Mouse (Mus musculus) liver, embryonic 16.5 days (tissue): ENCODE measurements around the gene Cwc25. TPM values are rescaled to one million over a fixed set of nuclear protein-coding genes. Genes with fewer than 3 reads are reported as not detected.

ENCODE experiments used
- ATAC-seq: fragments of 200-750 bp; cut with Nextera tagmentation; 2 replicates; pipeline ENCODE4 v1.8.0; 2017; ENCODE audit warnings: low read depth, mild to moderate bottlenecking, moderate number of reproducible peaks, moderate library complexity
- H3K27ac ChIP-seq: fragments of 300-500 bp; sonication (generic); 2 replicates; pipeline ENCODE4 v1.5.1; 2014; ENCODE audit warnings: mild to moderate bottlenecking, low read length
- H3K27me3 ChIP-seq: fragments of 300-500 bp; sonication (generic); 2 replicates; pipeline ENCODE4 v1.6.1; 2014; ENCODE audit warnings: low read depth, low read length, mixed read lengths; ENCODE audit not compliant: control insufficient read depth, insufficient read depth
- H3K36me3 ChIP-seq: fragments of 300-500 bp; sonication (generic); 2 replicates; pipeline ENCODE4 v1.6.1; 2014; ENCODE audit warnings: mild to moderate bottlenecking; ENCODE audit not compliant: control insufficient read depth, insufficient read depth
- H3K4me1 ChIP-seq: fragments of 300-500 bp; sonication (generic); 2 replicates; pipeline ENCODE4 v1.6.1; 2014; ENCODE audit warnings: low read depth, low read length, mixed read lengths; ENCODE audit not compliant: control insufficient read depth
- H3K4me2 ChIP-seq: fragments of 300-500 bp; sonication (generic); 2 replicates; pipeline ENCODE4 v1.6.1; 2014; ENCODE audit warnings: low read depth, low read length, mixed read lengths
- H3K4me3 ChIP-seq: fragments of 300-500 bp; sonication (generic); 2 replicates; pipeline ENCODE4 v1.5.1; 2014; ENCODE audit warnings: low read depth, mild to moderate bottlenecking, low read length
- H3K9ac ChIP-seq: fragments of 300-500 bp; sonication (generic); 2 replicates; pipeline ENCODE4 v1.6.1; 2014; ENCODE audit warnings: low read depth, low read length
- H3K9me3 ChIP-seq: fragments of 300-500 bp; sonication (generic); replicated peaks from 2 replicates; pipeline ENCODE4 v1.6.1; 2016; ENCODE audit warnings: low read length; ENCODE audit not compliant: control insufficient read depth
- WGBS: fragments of 180-500 bp; shearing (Covaris S2); extraction: QIAGEN DNeasy Blood & Tissue Kit; methylation state at CpG from one replicate; pipeline ENCODE4 v1.1.7; 2014; ENCODE audit not compliant: insufficient replicate concordance; 5-methylcytosine and 5-hydroxymethylcytosine counted together
- polyA plus RNA-seq: library from polyadenylated mRNA; unstranded; fragments of >200 nt; fragmentation: Nextera tagmentation; extraction: Ambion mirVana; gene quantifications from 2 replicates; pipeline ENCODE4 v1.2.1, GENCODE M21; 2015

The Cwc25 gene
- polyA plus RNA-seq, 1 experiment from 2014 or later = 5.4 TPM

DNA sequence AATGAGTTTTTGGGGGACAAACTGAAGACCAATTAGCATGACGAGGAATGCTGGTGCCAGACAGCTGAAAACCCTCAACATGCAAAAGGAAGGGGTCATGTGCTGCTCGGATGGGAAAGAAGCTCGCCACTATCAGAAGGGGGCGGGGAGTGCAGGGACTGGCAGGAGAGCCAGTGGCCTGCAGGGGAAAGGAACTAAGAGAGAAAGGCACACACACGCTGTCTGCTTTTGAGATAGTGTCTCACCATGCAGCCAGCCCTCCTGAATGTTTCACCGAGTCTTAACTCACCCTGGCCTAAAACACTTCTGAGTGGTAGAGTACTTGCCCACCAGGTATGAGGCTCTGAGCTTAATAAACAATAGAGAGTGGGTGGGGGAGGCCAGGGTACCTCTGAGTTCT is 7.4 kb downstream of the Cwc25 start:
- no peak overlapping the region for H3K4me3 ChIP-seq
- ATAC-seq = no peak
- no peaks in the 10 kb centered on the region for H3K4me1 ChIP-seq
- H3K27me3 ChIP-seq = no peaks in the 10 kb centered on the region
- H3K4me2 ChIP-seq = no peak overlapping the region
- peaks cover 31% of the 10 kb centered on the region for H3K36me3 ChIP-seq
- 69% methylated on average over 6 of the region's 6 CpGs for WGBS
- no peaks in the 10 kb centered on the region for H3K9me3 ChIP-seq
- H3K27ac ChIP-seq = no peak overlapping the region
- no peak overlapping the region for H3K9ac ChIP-seq

DNA sequence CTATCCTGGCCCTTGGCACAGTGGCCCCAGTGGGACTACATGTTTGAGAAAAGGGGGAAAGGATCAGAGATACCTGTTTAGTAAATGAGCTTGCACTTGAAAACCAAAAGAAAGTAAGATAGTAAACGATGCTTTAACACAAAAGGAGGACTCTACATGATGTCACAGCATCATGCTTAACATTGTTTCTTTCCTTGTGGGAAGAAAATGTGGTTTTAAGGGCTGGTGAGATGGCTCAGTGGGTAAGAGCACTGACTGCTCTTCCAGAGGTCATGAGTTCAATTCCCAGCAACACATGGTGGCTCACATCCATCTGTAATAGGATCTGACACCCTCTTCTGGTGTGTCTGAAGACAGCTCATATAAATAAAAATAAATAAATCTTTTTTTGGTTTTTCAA is 8.2 kb downstream of the Cwc25 start:
- WGBS = 82% methylated on average over 1 of the region's 1 CpGs
- H3K4me1 ChIP-seq = no peaks in the 10 kb centered on the region
- H3K9me3 ChIP-seq = no peaks in the 10 kb centered on the region
- H3K4me2 ChIP-seq = no peak overlapping the region
- H3K27me3 ChIP-seq = no peaks in the 10 kb centered on the region
- H3K9ac ChIP-seq = no peak overlapping the region
- H3K36me3 ChIP-seq = peaks cover 38% of the 10 kb centered on the region
- no peak for ATAC-seq
- no peak overlapping the region for H3K27ac ChIP-seq
- no peak overlapping the region for H3K4me3 ChIP-seq

DNA sequence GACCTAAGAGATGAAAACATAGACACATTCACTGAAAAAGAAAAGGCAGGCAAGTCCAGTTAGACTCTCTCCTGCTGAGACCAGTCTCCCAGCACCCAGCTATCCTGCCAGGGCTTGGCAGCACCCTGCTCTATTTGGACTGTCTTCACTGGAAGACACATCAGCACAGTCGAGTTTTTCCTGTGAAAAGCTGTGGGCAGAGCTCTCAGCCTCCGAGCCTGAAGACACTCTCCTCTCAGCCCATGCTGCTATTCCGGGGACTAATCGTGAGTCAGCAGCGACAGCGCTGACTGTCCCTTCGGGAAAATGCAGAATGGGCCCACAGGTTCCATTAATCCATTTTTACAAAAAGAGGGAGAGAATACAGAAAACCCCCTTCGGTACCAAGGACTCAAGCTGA is 13.1 kb downstream of the Cwc25 start:
- H3K9ac ChIP-seq = no peak overlapping the region
- H3K4me3 ChIP-seq = no peak overlapping the region
- no peak for ATAC-seq
- H3K4me1 ChIP-seq = no peaks in the 10 kb centered on the region
- peaks cover 43% of the 10 kb centered on the region for H3K36me3 ChIP-seq
- no peak overlapping the region for H3K4me2 ChIP-seq
- 82% methylated on average over 8 of the region's 8 CpGs for WGBS
- H3K27ac ChIP-seq = no peak overlapping the region
- no peaks in the 10 kb centered on the region for H3K9me3 ChIP-seq
- no peaks in the 10 kb centered on the region for H3K27me3 ChIP-seq

DNA sequence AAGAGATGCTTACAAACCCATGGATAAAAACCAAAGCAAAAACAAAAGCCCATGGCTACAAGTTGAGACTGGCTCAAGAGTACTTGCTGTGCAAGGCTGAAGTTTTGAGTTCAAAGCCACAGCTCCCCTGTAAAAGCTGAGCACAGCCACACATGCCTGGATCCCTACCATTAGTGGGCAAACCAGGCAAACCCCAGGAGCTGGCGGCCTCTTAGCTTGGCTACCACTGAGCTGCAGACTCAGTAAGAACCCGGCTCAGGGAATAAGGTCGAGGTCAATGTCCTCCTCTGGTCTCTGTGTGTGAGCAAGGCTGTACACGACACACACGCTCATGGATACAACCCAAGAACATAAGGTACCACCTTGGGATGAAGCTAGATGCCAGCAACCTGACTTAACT is 17.9 kb downstream of the Cwc25 start:
- no peaks in the 10 kb centered on the region for H3K9me3 ChIP-seq
- no peak for ATAC-seq
- no peak overlapping the region for H3K27ac ChIP-seq
- H3K4me2 ChIP-seq = no peak overlapping the region
- no peak overlapping the region for H3K9ac ChIP-seq
- peaks cover 12% of the 10 kb centered on the region for H3K4me1 ChIP-seq
- 78% methylated on average over 5 of the region's 5 CpGs for WGBS
- no peaks in the 10 kb centered on the region for H3K27me3 ChIP-seq
- no peak overlapping the region for H3K4me3 ChIP-seq
- H3K36me3 ChIP-seq = peaks cover 34% of the 10 kb centered on the region

DNA sequence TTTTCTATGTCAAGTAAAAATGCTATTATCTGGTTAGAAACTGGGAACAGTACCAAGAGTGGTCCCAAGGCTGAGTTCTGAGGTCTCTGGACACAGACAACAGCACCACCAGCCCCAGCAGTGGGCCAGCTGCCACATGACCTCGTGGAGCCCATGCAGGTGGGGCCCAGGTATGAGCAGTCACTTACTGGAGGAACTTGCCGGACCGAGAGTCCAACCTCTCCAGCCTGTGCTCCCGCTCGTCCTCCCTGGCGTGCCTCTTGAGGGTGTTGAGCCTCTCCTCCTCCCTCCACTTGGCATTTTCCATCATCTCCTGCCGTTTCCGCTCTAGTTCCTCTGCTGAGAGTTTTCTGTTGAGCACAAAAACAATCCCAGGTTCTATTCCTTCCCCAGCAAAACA is 18.6 kb downstream of the Cwc25 start:
- H3K27me3 ChIP-seq = no peaks in the 10 kb centered on the region
- no peak overlapping the region for H3K27ac ChIP-seq
- no peak overlapping the region for H3K4me2 ChIP-seq
- H3K36me3 ChIP-seq = peaks cover 28% of the 10 kb centered on the region
- no peak overlapping the region for H3K9ac ChIP-seq
- ATAC-seq = no peak
- no peaks in the 10 kb centered on the region for H3K9me3 ChIP-seq
- peaks cover 19% of the 10 kb centered on the region for H3K4me1 ChIP-seq
- no peak overlapping the region for H3K4me3 ChIP-seq
- 83% methylated on average over 8 of the region's 8 CpGs for WGBS

DNA sequence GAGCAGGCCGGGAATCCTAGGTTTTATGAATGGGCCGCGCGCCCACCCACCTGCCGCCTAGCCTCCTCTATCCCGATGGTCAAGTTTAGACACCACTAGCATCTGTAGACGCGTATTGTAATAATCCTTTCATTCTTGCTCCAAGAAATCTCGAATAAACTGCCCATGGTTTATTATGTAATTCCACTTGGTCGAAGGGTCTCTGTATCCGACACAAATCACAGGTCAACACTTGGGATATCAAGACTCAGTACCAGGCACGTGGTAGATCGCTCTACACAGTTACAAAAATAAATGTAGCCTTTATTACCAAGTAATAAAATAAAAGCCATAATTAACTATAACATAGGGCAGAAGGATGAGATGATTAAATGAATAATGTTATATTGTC is 21.0 kb downstream of the Cwc25 start:
- Histone ChIP-seq H3K9ac (peak overlapping the region; percentile 92), H3K4me3 (peak overlapping the region; percentile 85), H3K4me2 (peak overlapping the region; percentile 89), H3K27me3 (no peaks in the 10 kb centered on the region), H3K4me1 (peaks cover 24% of the 10 kb centered on the region), H3K9me3 (no peaks in the 10 kb centered on the region), H3K27ac (no peak overlapping the region; the same call in 1 of the 2 replicates), H3K36me3 (peaks cover 11% of the 10 kb centered on the region)
- no peak for ATAC-seq
- WGBS = 6% methylated on average over 13 of the region's 13 CpGs

DNA sequence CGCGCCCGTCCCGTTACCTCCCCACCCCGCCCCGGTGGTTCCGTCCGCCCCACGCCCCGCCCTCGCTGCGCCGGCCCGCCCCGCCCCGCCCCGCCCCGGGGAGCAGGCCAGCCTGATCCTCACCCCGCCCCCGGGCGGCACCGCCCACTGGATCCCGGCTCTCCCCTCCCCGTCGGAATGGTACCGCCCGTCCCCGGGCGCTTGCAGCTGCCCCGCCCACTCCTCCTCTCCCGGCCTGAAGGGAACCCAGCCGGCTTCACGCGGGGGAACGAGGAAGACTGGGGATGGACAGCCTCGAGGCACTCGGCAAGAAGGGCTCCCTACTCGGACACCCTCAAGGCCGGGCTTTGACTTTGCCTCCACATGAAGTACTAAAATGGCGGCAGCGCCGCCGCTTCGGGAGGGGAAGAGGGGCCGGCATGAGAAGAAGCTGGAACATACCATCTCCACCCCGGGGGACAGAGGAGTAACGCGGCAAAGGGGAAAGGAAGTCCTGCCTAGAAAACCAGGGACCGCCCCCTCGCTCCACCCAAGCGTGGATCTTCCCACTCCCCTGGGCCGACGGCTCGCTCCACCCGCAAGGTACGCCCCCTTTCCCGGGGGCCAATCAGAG is 21.5 kb downstream of the Cwc25 start:
- H3K27ac ChIP-seq = peak overlapping the region; percentile 88
- peak overlapping the region; percentile 98 for H3K4me2 ChIP-seq
- H3K36me3 ChIP-seq = peaks cover 8% of the 10 kb centered on the region
- peak overlapping the region; percentile 92 for H3K9ac ChIP-seq
- peak overlapping the region; percentile 85 for H3K4me3 ChIP-seq
- peaks cover 27% of the 10 kb centered on the region for H3K4me1 ChIP-seq
- no peaks in the 10 kb centered on the region for H3K27me3 ChIP-seq
- ATAC-seq = peak; percentile 92
- WGBS = under 1% methylated on average over 35 of the region's 57 CpGs
- no peaks in the 10 kb centered on the region for H3K9me3 ChIP-seq

DNA sequence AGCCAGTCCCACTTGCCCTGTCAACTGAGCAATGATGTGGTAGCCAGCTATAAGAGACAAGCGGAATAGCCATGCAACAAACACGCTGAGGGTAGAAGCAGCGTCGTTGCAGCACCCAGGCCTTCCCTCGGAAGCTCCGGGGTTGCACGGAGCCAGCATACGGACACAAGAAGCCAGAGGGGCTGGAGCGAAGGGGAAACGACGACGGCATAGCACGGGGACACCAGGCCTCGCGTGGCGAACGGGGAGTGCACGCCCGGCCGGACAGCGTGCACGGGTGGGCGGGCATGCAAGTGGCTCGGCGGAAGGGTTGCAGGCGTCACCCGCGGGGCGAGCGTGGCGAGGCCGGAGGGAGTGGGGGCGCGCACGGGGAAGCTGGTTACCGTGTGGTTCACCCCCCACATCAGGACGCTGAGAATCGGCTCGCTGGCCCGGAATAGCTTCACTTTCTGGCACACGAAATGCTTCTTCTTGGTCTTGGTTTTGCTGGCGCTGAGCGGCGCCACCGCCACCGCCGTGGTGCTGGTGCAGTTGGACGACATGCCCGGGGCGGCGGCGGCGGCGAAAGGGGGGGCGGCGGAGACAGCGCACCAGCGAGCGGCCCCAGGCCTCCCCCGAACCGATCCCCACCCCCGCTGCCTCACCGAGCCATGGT is 22.2 kb downstream of the Cwc25 start, which contains the start of gene Pip4k2b:
Gene Pip4k2b (minus strand): TSS at position 642 of the 655 bp plus-strand sequence.
- peak within 1 kb of the TSS; percentile 98 for H3K4me2 ChIP-seq
- H3K9ac ChIP-seq = peak within 1 kb of the TSS; percentile 92
- H3K4me3 ChIP-seq = peak within 1 kb of the TSS; percentile 85
- peak within 1 kb of the TSS; percentile 88 for H3K27ac ChIP-seq
- WGBS = under 1% methylated on average over 52 of the region's 63 CpGs
- H3K36me3 ChIP-seq = peaks cover 5% of the 10 kb centered on the region
- H3K27me3 ChIP-seq = no peaks in the 10 kb centered on the region
- H3K9me3 ChIP-seq = no peaks in the 10 kb centered on the region
- peak; percentile 22 for ATAC-seq
- peaks cover 27% of the 10 kb centered on the region for H3K4me1 ChIP-seq

DNA sequence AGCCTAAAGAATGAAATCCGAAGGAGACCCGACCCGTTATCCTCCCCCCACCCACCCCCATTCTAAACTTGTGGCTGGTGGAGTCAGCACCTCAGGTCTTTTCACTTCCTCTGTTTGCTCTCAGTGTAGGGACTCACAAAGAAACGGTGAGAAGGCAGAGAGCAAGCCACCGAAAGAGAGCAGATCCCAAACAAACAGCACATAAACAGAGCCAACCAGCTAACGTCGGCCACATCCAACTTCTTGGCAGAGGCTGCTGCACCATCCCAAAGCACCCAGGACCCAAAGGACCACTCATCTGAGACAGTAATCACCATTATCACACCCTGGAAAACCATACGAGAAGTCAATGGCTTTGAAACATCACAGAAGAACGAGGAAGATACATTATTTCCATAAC is 22.9 kb downstream of the Cwc25 start:
- ATAC-seq = no peak
- Histone ChIP-seq H3K27ac (0 out of 2 replicates have a peak overlapping the region, but pooled peaks have one; percentile 6), H3K4me1 (peaks cover 27% of the 10 kb centered on the region), H3K36me3 (peaks cover 5% of the 10 kb centered on the region), H3K27me3 (no peaks in the 10 kb centered on the region), H3K4me2 (peak overlapping the region; percentile 98), H3K9me3 (no peaks in the 10 kb centered on the region), H3K4me3 (peak overlapping the region; percentile 85), H3K9ac (peak overlapping the region; percentile 90)
- 5% methylated on average over 9 of the region's 9 CpGs for WGBS
